Mouse (Mus musculus) spleen, embryonic (tissue): ENCODE results near the gene Kcnmb3.
"Not testable (repeated sequence)": the region's sequence is repeated elsewhere in the genome, so short reads cannot be mapped to it uniquely, and the experiment has no call there.

Source experiments
- CTCF ChIA-PET: fragments of 350-600 bp; sonication (Branson Sonifier 250); formaldehyde crosslinking; loops from one replicate; lab custom pipeline; 2022; lab: Charles Lee

Gene Kcnmb3

DNA sequence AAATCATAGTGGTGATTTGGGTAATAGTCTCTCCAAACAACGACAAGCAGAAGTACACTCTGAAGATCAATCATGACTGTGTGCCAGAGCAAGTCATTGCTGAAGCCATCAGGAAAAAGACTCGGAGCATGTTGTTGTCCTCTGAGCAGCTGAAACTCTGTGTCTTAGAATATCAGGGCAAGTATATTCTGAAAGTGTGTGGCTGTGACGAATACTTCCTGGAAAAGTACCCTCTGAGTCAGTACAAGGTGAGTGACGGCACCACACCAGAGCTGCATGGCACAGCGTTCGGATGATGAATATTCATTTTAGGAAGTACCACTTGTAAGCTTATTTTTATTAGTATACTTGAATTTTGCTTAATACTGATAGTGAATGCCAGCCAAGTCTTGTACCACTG, 54.2 kb downstream of the Kcnmb3 start:
- CTCF ChIA-PET = no interaction called here

DNA sequence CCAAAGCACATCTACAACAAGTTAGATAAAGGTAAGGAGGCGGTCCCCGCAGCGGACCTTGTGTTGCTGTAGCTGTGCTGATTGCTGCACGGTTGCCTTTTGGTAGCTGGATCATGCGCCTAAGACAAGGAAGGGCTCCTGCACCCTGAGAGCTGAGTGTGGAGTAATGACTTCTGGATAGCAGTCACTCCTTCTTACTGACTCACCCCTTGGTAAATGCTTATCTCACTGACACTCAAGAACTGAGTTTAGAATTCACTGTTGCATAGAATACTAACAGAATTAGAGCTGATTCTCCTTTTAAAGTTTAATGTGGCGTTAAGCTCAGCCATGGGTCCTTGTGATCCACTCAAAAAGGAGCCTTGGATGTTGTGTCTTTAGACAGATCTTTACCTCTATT, 54.7 kb downstream of the Kcnmb3 start:
- CTCF ChIA-PET = no interaction called here

DNA sequence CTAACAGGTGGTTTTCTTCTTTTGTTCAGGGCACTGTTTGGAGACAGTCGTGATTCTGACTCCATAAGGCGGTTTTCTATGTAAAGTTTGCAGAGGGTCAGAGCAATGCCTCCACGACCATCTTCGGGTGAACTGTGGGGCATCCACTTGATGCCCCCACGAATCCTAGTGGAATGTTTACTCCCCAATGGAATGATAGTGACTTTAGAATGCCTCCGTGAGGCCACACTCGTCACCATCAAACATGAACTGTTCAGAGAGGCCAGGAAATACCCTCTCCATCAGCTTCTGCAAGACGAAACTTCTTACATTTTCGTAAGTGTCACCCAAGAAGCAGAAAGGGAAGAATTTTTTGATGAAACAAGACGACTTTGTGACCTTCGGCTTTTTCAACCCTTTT, 55.9 kb downstream of the Kcnmb3 start:
- CTCF ChIA-PET = no interaction called here

DNA sequence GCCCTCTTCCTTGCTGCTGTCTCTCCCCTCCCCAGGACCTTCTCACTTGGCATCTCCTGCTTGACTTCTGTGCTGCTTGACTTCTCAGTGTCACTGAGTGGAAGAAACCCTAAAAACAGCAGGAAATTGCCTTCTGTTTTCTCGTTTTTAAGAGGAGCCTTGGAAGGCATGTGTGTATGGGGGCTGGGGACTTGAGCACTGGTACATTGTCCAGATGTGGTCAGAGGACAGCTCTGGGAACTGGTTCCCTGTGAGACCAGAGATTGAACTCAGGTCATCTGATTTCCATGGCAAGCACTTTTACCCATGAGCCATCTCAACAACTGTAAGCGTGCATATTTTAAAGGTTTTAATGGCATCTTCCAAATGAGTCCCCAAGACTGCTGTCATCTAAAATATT, 58.0 kb downstream of the Kcnmb3 start:
- CTCF ChIA-PET = no interaction called here

DNA sequence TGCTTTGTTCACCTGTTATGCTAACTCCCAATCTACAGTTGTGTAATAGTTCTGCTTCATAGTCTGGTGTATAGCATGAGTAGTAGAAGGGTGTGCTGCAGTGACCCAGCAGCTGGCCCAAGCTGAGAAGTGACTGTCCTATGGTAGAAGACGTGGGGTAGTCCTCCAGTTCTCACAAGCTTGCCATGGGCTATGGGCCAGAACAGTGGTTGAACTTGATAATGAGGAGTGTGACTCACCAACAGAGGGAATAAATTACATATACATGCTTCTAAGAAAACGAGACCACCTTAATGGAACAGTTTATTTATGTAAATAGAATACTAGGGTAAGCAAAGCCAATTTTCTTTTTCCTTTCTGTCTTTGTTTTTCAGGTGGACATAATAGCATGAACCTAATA, 61.6 kb downstream of the Kcnmb3 start:
- CTCF ChIA-PET = no interaction called here

DNA sequence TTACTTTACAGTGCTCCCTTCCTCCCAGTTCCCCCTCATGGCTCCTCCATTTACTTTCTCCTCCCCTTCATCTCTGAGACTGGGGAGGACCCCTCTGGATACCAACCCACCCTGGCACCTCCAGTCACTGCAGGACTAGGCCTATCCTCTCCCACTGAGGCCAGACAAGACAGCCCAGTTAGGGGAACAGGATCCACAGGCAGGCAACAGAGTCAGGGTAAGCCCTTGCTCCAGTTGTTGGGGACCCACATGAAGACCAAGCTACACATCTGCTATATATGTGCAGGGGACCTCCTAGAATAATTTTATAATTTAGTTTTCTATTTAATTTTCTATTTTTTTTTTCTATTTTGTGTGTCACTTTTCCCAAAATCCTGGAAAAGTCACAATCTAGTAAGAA, 62.7 kb downstream of the Kcnmb3 start:
- CTCF ChIA-PET = not testable (repeated sequence)

DNA sequence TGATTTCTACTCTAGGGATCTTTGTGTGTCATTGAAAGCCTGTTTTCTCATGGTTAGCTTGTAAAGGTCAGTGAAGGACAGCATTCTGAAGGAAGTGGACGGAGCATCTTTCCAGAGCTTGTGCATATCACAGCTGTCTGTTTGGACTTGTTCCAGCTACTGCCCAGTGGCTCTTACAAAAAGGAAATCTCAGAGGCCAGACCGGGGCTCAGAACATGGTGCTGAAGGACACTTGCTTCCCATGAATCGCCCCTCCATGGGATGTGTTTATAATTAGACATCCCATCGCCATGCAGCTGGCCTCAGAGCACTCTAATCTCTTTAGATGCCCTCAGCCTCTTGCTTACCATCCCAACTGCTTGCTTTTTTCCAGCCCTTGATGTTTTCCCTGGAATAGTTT, 63.1 kb downstream of the Kcnmb3 start:
- CTCF ChIA-PET = no interaction called here

DNA sequence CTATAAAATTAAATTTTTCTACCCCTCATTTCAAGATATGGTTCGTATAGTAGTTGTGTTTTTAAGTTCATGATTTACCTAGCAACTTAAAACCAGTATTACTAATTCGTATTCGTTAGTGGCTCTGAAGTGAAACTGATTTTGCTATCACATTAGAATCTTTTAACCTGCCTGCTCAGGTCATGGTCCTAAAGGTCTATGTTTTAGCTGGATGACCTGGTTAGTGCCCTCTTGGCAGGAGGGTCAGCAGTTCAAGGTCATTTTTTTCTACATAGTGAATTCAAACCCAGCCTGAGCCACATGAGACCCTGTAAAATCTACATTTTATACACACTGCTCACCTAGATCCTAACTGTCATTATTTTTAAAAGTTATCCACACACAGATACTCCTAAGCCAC, 63.7 kb downstream of the Kcnmb3 start:
- CTCF ChIA-PET = no interaction called here

DNA sequence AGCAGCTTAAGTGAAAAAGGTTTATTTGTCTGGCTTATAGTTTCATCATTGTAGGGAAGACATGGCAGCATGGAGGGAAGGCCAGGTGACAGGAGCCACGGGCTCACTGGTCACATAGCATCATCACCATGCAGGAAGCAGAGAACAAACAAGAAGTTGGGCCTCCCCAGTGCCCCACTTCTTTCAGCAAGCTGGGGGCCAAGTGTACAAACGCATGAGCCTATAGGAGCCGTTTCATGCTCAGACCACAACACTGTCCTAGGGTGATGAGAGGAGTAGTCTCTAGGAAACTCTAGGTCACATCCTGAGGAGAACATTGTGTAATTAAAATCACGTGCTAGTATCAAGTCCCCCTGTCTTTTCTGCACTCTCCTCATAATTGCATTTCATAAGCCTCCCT, 64.3 kb downstream of the Kcnmb3 start:
- CTCF ChIA-PET = no interaction called here
